Mouse (Mus musculus): ENCODE measurements around the gene Slc22a14. TPM values are rescaled to one million over a fixed set of nuclear protein-coding genes. Genes with fewer than 3 reads are reported as not detected.

Gene Slc22a14
- total RNA-seq, 1 experiment, result 0.45 TPM

GRCm38 (mm10) chr9:119318891-119319290 lies 46.5 kb downstream of the Slc22a14 start:
- H3K9me3 ChIP-seq (ENCODE audit: control insufficient read depth, insufficient read depth, low read depth, low read length), result no peaks in the 10 kb centered on the region
- H3K4me3 ChIP-seq (ENCODE audit: insufficient read depth in 1 of 2, low read depth in 1 of 2, low read length in 2 of 2, poor library complexity in 1 of 2, severe bottlenecking in 1 of 2), result no peak overlapping the region
- no peak for DNase-seq (ENCODE audit: low read depth, low spot score)
- no peaks in the 10 kb centered on the region for H3K36me3 ChIP-seq (ENCODE audit: control insufficient read depth, insufficient read depth, low read length, poor library complexity, severe bottlenecking)
- no peak overlapping the region for H3K9ac ChIP-seq (ENCODE audit: insufficient read depth, low read depth, low read length, poor library complexity, severe bottlenecking)
- no peak overlapping the region for H3K27ac ChIP-seq (ENCODE audit: insufficient read depth, low read depth, low read length, poor library complexity, severe bottlenecking)
- no peak for TF ChIP-seq CHD2 (IDR thresholded peaks at IDR 0.05; ENCODE audit: low read depth, low read length)
- no peak for TF ChIP-seq ZNF384 (IDR thresholded peaks at IDR 0.05; ENCODE audit: low read depth, low read length)
- no peak for TF ChIP-seq MAFK (IDR thresholded peaks at IDR 0.05; ENCODE audit: insufficient read depth, low read depth, low read length)
- no peak for TF ChIP-seq ZC3H11A (IDR thresholded peaks at IDR 0.05; ENCODE audit: borderline replicate concordance, low read depth, low read length)
- no peak for TF ChIP-seq HCFC1 (IDR thresholded peaks at IDR 0.05; ENCODE audit: borderline replicate concordance, insufficient read depth, low read length)
- in situ Hi-C loops (cut with MboI; ENCODE audit: low sequenced_read_pairs in 2 of 2, unreplicated experiment in 2 of 2), result no loop called here
- peaks cover 3 to 7% of the 10 kb centered on the region in 2 experiments; a peak in 2 of 4 replicates for H3K4me1 ChIP-seq (ENCODE audit: control insufficient read depth in 2 of 2, insufficient read depth in 2 of 2, low read length in 2 of 2, poor library complexity in 1 of 2)

DNA sequence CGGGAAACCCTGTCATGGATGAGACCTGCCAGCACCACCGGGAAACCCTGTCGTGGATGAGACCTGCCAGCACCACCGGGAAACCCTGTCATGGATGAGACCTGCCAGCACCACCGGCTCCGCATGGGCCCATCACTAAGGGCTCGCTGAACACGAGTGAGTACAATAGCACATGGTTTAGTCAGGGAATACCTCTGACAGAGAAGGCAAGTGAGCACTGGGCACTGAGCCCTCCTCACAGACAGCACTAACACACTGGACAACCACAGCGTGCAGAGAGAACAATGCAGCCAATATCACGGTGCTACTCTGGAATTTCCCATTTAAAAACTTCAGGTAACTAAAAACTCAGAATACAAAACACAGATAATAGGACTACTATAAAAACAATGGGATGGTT lies 52.3 kb downstream of the Slc22a14 start:
- H3K4me1 ChIP-seq (ENCODE audit: control insufficient read depth in 2 of 2, insufficient read depth in 2 of 2, low read length in 2 of 2, poor library complexity in 1 of 2), result peaks cover 0 to 6% of the 10 kb centered on the region in 2 experiments; a peak in 3 of 4 replicates
- no peak for TF ChIP-seq CHD2 (IDR thresholded peaks at IDR 0.05; ENCODE audit: low read depth, low read length)
- no peak for TF ChIP-seq HCFC1 (IDR thresholded peaks at IDR 0.05; ENCODE audit: borderline replicate concordance, insufficient read depth, low read length)
- H3K4me3 ChIP-seq (ENCODE audit: insufficient read depth in 1 of 2, low read depth in 1 of 2, low read length in 2 of 2, poor library complexity in 1 of 2, severe bottlenecking in 1 of 2), result no peak overlapping the region
- no peaks in the 10 kb centered on the region for H3K9me3 ChIP-seq (ENCODE audit: control insufficient read depth, insufficient read depth, low read depth, low read length)
- no peak overlapping the region for H3K27ac ChIP-seq (ENCODE audit: insufficient read depth, low read depth, low read length, poor library complexity, severe bottlenecking)
- no peak for DNase-seq (ENCODE audit: low read depth, low spot score)
- peaks cover 6% of the 10 kb centered on the region; the same call in 1 of the 2 replicates for H3K36me3 ChIP-seq (ENCODE audit: control insufficient read depth, insufficient read depth, low read length, poor library complexity, severe bottlenecking)
- H3K9ac ChIP-seq (ENCODE audit: insufficient read depth, low read depth, low read length, poor library complexity, severe bottlenecking), result no peak overlapping the region
- in situ Hi-C loops (cut with MboI; ENCODE audit: low sequenced_read_pairs in 2 of 2, unreplicated experiment in 2 of 2), result no loop called here

- Histone ChIP-seq H3K4me3 (ENCODE audit: insufficient read depth in 1 of 2, low read depth in 1 of 2, low read length in 2 of 2, poor library complexity in 1 of 2, severe bottlenecking in 1 of 2) (no peak overlapping the region), H3K27ac (ENCODE audit: insufficient read depth, low read depth, low read length, poor library complexity, severe bottlenecking) (no peak overlapping the region), H3K9me3 (ENCODE audit: control insufficient read depth, insufficient read depth, low read depth, low read length) (no peaks in the 10 kb centered on the region), H3K9ac (ENCODE audit: insufficient read depth, low read depth, low read length, poor library complexity, severe bottlenecking) (no peak overlapping the region), H3K36me3 (ENCODE audit: control insufficient read depth, insufficient read depth, low read length, poor library complexity, severe bottlenecking) (peaks cover 8% of the 10 kb centered on the region; the same call in 1 of the 2 replicates), H3K4me1 (ENCODE audit: control insufficient read depth in 2 of 2, insufficient read depth in 2 of 2, low read length in 2 of 2, poor library complexity in 1 of 2) (peaks cover 0 to 6% of the 10 kb centered on the region in 2 experiments; a peak in 2 of 4 replicates)
- no peak for DNase-seq (ENCODE audit: low read depth, low spot score)
- in situ Hi-C loops (cut with MboI; ENCODE audit: low sequenced_read_pairs in 2 of 2, unreplicated experiment in 2 of 2), result no loop called here
- no peak for TF ChIP-seq ZC3H11A (IDR thresholded peaks at IDR 0.05; ENCODE audit: borderline replicate concordance, low read depth, low read length)
- TF ChIP-seq MAFK (IDR thresholded peaks at IDR 0.05; ENCODE audit: insufficient read depth, low read depth, low read length), result no peak
- no peak for TF ChIP-seq CHD2 (IDR thresholded peaks at IDR 0.05; ENCODE audit: low read depth, low read length)
- no peak for TF ChIP-seq HCFC1 (IDR thresholded peaks at IDR 0.05; ENCODE audit: borderline replicate concordance, insufficient read depth, low read length)
- no peak for TF ChIP-seq ZNF384 (IDR thresholded peaks at IDR 0.05; ENCODE audit: low read depth, low read length)
Measured at GRCm38 (mm10) chr9:119309067-119309466, 56.3 kb downstream of the Slc22a14 start.

- in situ Hi-C loops (cut with MboI; ENCODE audit: low sequenced_read_pairs in 2 of 2, unreplicated experiment in 2 of 2), result no loop called here
- Histone ChIP-seq H3K36me3 (ENCODE audit: control insufficient read depth, insufficient read depth, low read length, poor library complexity, severe bottlenecking) (peaks cover 11% of the 10 kb centered on the region; the same call in 1 of the 2 replicates), H3K27ac (ENCODE audit: insufficient read depth, low read depth, low read length, poor library complexity, severe bottlenecking) (no peak overlapping the region), H3K9ac (ENCODE audit: insufficient read depth, low read depth, low read length, poor library complexity, severe bottlenecking) (no peak overlapping the region), H3K4me1 (ENCODE audit: control insufficient read depth in 2 of 2, insufficient read depth in 2 of 2, low read length in 2 of 2, poor library complexity in 1 of 2) (peaks cover 0 to 2% of the 10 kb centered on the region in 2 experiments; a peak in 2 of 4 replicates), H3K4me3 (ENCODE audit: insufficient read depth in 1 of 2, low read depth in 1 of 2, low read length in 2 of 2, poor library complexity in 1 of 2, severe bottlenecking in 1 of 2) (no peak overlapping the region), H3K9me3 (ENCODE audit: control insufficient read depth, insufficient read depth, low read depth, low read length) (no peaks in the 10 kb centered on the region)
- no peak for DNase-seq (ENCODE audit: low read depth, low spot score)
- no peak for TF ChIP-seq MAFK (IDR thresholded peaks at IDR 0.05; ENCODE audit: insufficient read depth, low read depth, low read length)
- no peak for TF ChIP-seq ZC3H11A (IDR thresholded peaks at IDR 0.05; ENCODE audit: borderline replicate concordance, low read depth, low read length)
- no peak for TF ChIP-seq HCFC1 (IDR thresholded peaks at IDR 0.05; ENCODE audit: borderline replicate concordance, insufficient read depth, low read length)
- TF ChIP-seq CHD2 (IDR thresholded peaks at IDR 0.05; ENCODE audit: low read depth, low read length), result no peak
- TF ChIP-seq ZNF384 (IDR thresholded peaks at IDR 0.05; ENCODE audit: low read depth, low read length), result no peak
Measured at GRCm38 (mm10) chr9:119305863-119306262, 59.5 kb downstream of the Slc22a14 start.

DNA sequence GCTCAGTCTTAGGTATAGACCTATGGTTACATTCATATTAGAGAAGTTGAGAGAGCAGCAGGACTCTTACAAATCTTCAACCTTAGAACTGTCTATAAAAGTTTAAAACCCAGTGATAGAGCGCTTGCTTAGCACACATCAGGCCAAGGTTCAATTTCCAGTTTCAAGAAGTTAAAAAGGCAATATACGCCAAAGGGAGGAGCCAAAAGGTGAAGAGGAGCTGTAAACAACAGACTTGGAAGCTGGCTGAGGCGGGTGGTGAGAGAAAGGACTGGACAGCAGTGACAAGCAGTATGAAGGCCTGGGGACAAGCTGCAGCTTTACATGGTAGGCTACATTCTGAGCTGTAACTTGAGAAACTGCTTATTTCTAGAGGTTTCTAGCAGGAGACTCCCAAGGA lies 66.8 kb downstream of the Slc22a14 start:
- no peak for DNase-seq (ENCODE audit: low read depth, low spot score)
- TF ChIP-seq HCFC1 (IDR thresholded peaks at IDR 0.05; ENCODE audit: borderline replicate concordance, insufficient read depth, low read length) (no peak), CHD2 (IDR thresholded peaks at IDR 0.05; ENCODE audit: low read depth, low read length) (no peak), ZNF384 (IDR thresholded peaks at IDR 0.05; ENCODE audit: low read depth, low read length) (no peak), MAFK (IDR thresholded peaks at IDR 0.05; ENCODE audit: insufficient read depth, low read depth, low read length) (no peak), ZC3H11A (IDR thresholded peaks at IDR 0.05; ENCODE audit: borderline replicate concordance, low read depth, low read length) (no peak)
- Histone ChIP-seq H3K36me3 (ENCODE audit: control insufficient read depth, insufficient read depth, low read length, poor library complexity, severe bottlenecking) (peaks cover 13% of the 10 kb centered on the region; the same call in 1 of the 2 replicates), H3K4me3 (ENCODE audit: insufficient read depth in 1 of 2, low read depth in 1 of 2, low read length in 2 of 2, poor library complexity in 1 of 2, severe bottlenecking in 1 of 2) (no peak overlapping the region), H3K27ac (ENCODE audit: insufficient read depth, low read depth, low read length, poor library complexity, severe bottlenecking) (no peak overlapping the region), H3K4me1 (ENCODE audit: control insufficient read depth in 2 of 2, insufficient read depth in 2 of 2, low read length in 2 of 2, poor library complexity in 1 of 2) (0 out of 4 replicates have a peak, but pooled peaks cover 0 to 3% of the 10 kb centered on the region in 2 experiments), H3K9me3 (ENCODE audit: control insufficient read depth, insufficient read depth, low read depth, low read length) (no peaks in the 10 kb centered on the region), H3K9ac (ENCODE audit: insufficient read depth, low read depth, low read length, poor library complexity, severe bottlenecking) (no peak overlapping the region)
- in situ Hi-C loops (cut with MboI; ENCODE audit: low sequenced_read_pairs in 2 of 2, unreplicated experiment in 2 of 2), result no loop called here
